Mouse (Mus musculus): ENCODE data around the gene Eps8l3. TPM values are rescaled to one million over a fixed set of nuclear protein-coding genes. Genes with fewer than 3 reads are reported as not detected.
A peak's percentile ranks its signal among the peaks of the same experiment; 100 is the strongest.

Eps8l3 gene
- polyA plus RNA-seq, 1 experiment: not detected

DNA sequence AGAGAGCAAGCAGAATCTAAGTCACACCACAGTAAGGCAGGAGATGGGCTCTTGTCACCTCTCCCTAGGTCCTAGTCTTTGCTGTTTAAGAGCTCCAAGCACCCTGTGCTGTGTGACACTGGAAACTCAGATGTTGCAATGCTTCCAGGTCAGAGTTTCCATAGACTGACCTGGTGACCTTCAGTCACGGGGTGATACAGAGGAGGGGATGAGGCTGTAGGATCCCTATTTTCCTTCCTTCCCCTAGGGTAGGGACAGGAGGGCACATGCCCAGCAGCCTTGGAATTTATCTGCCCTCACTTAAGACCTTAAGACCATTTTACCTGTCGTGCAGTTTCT is 27.4 kb upstream of the Eps8l3 start:
- Histone ChIP-seq H3K27me3 (ENCODE audit: control insufficient read depth, insufficient read depth, insufficient read length) (no peaks in the 10 kb centered on the region), H3K36me3 (ENCODE audit: control insufficient read depth, insufficient read depth) (no peaks in the 10 kb centered on the region), H3K4me2 (ENCODE audit: low read depth) (no peak overlapping the region), H3ac (ENCODE audit: control insufficient read depth, insufficient read length) (no peak overlapping the region), H3K79me2 (ENCODE audit: control insufficient read depth, insufficient read depth) (no peaks in the 10 kb centered on the region), H3K4me3 (no peak overlapping the region)
- TF ChIP-seq POLR2AphosphoS2 (IDR thresholded peaks at IDR 0.05; ENCODE audit: insufficient read length, low read depth) (no peak), USF1 (IDR thresholded peaks at IDR 0.05; ENCODE audit: low read depth) (no peak), TCF12 (IDR thresholded peaks at IDR 0.05; ENCODE audit: insufficient read depth, poor library complexity, severe bottlenecking) (no peak), TCF3 (IDR thresholded peaks at IDR 0.05; ENCODE audit: insufficient read length, low read depth) (no peak), SRF (IDR thresholded peaks at IDR 0.05; ENCODE audit: control insufficient read depth, insufficient read length, low read depth) (no peak), POLR2A (IDR thresholded peaks at IDR 0.05; ENCODE audit: insufficient read length, low read depth) (no peak), MAX (IDR thresholded peaks at IDR 0.05; ENCODE audit: low read depth) (no peak), REST (IDR thresholded peaks at IDR 0.05; ENCODE audit: insufficient read depth, insufficient read length) (no peak)

GRCm38 (mm10) chr3:107850418-107851031 is 26.5 kb upstream of the Eps8l3 start:
- Histone ChIP-seq H3K27me3 (ENCODE audit: control insufficient read depth, insufficient read depth, insufficient read length) (no peaks in the 10 kb centered on the region), H3K4me3 (peak overlapping the region; percentile 6), H3ac (ENCODE audit: control insufficient read depth, insufficient read length) (no peak overlapping the region), H3K36me3 (ENCODE audit: control insufficient read depth, insufficient read depth) (no peaks in the 10 kb centered on the region), H3K79me2 (ENCODE audit: control insufficient read depth, insufficient read depth) (no peaks in the 10 kb centered on the region), H3K4me2 (ENCODE audit: low read depth) (peak overlapping the region; percentile 68)
- peak in 1 of 3 experiments; percentile 15 for TF ChIP-seq MYOD1 (IDR thresholded peaks at IDR 0.05; ENCODE audit: control insufficient read depth in 1 of 3, insufficient read length in 2 of 3, low read depth in 2 of 3)
- no peak for TF ChIP-seq SRF (IDR thresholded peaks at IDR 0.05; ENCODE audit: control insufficient read depth, insufficient read length, low read depth)

GRCm38 (mm10) chr3:107852786-107853185 is 24.2 kb upstream of the Eps8l3 start:
- TF ChIP-seq E2F4 (IDR thresholded peaks at IDR 0.05; ENCODE audit: insufficient read depth): no peak
- TF ChIP-seq MYOG (IDR thresholded peaks at IDR 0.05; ENCODE audit: control insufficient read depth in 1 of 3, insufficient read depth in 1 of 3, insufficient read length in 2 of 3, low read depth in 2 of 3): no peak
- no peak for TF ChIP-seq TCF3 (IDR thresholded peaks at IDR 0.05; ENCODE audit: insufficient read length, low read depth)
- TF ChIP-seq MAX (IDR thresholded peaks at IDR 0.05; ENCODE audit: low read depth): no peak
- TF ChIP-seq MYOD1 (IDR thresholded peaks at IDR 0.05; ENCODE audit: control insufficient read depth in 1 of 3, insufficient read length in 2 of 3, low read depth in 2 of 3): no peak
- no peak for TF ChIP-seq REST (IDR thresholded peaks at IDR 0.05; ENCODE audit: insufficient read depth, insufficient read length)
- TF ChIP-seq POLR2AphosphoS2 (IDR thresholded peaks at IDR 0.05; ENCODE audit: insufficient read length, low read depth): no peak
- TF ChIP-seq SRF (IDR thresholded peaks at IDR 0.05; ENCODE audit: control insufficient read depth, insufficient read length, low read depth): no peak
- no peak for TF ChIP-seq CEBPB (IDR thresholded peaks at IDR 0.05; ENCODE audit: insufficient read depth, poor library complexity, severe bottlenecking)
- no peak for TF ChIP-seq POLR2A (IDR thresholded peaks at IDR 0.05; ENCODE audit: insufficient read length, low read depth)
- no peak for TF ChIP-seq USF1 (IDR thresholded peaks at IDR 0.05; ENCODE audit: low read depth)
- no peak for TF ChIP-seq TCF12 (IDR thresholded peaks at IDR 0.05; ENCODE audit: insufficient read depth, poor library complexity, severe bottlenecking)
- no peak overlapping the region for H3ac ChIP-seq (ENCODE audit: control insufficient read depth, insufficient read length)
- no peaks in the 10 kb centered on the region for H3K79me2 ChIP-seq (ENCODE audit: control insufficient read depth, insufficient read depth)
- H3K4me3 ChIP-seq: no peak overlapping the region
- H3K36me3 ChIP-seq (ENCODE audit: control insufficient read depth, insufficient read depth): no peaks in the 10 kb centered on the region
- no peaks in the 10 kb centered on the region for H3K27me3 ChIP-seq (ENCODE audit: control insufficient read depth, insufficient read depth, insufficient read length)
- no peak overlapping the region for H3K4me2 ChIP-seq (ENCODE audit: low read depth)

DNA sequence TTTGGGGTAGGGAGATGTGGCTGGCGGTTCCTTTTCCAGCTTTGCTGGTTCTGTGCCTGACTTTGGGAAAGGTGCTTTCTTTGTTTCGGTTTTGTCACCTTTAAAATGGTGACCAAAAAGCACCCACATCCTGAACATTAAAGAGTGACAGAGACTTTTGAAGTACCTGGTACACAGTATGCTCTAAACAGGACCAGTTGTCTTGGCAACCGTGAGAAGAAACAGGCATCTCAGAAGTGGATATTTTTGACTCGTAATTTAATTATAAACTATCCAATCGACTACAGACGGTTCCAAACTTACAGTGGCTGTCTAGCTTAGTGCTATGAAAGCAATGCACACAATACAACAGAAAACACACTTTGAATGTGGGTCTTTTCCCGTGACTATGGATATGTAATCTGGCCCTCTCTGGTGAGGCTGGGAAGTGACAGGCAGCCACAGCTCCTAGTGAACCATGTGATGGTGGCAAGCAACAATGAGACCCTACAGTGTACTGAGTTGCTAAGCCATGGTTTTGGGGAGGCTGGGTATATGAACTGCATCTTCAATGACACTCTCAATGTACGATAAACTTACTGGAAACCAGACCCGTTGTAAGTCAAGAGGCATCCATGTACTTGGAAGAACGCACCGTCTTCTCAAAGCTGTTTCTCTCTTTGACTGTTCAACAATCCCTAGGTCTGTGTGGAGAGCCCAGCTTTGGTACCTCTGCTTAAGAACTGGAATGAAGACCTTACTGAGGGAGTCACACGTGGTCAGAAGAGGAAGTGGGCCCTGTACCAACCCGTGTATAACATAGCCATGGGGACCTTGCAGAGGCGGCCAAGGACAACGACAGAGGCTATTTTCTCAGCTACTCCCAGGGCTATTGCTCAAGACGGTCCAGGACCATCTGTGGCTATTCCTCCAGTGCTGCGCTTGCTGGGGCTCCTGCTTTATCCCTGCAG is 23.5 kb upstream of the Eps8l3 start:
- H3K4me2 ChIP-seq (ENCODE audit: low read depth): no peak overlapping the region
- H3ac ChIP-seq (ENCODE audit: control insufficient read depth, insufficient read length): no peak overlapping the region
- H3K79me2 ChIP-seq (ENCODE audit: control insufficient read depth, insufficient read depth): no peaks in the 10 kb centered on the region
- TF ChIP-seq E2F4 (IDR thresholded peaks at IDR 0.05; ENCODE audit: insufficient read depth) (no peak), SRF (IDR thresholded peaks at IDR 0.05; ENCODE audit: control insufficient read depth, insufficient read length, low read depth) (no peak), TCF3 (IDR thresholded peaks at IDR 0.05; ENCODE audit: insufficient read length, low read depth) (no peak), CEBPB (IDR thresholded peaks at IDR 0.05; ENCODE audit: insufficient read depth, poor library complexity, severe bottlenecking) (no peak), POLR2A (IDR thresholded peaks at IDR 0.05; ENCODE audit: insufficient read length, low read depth) (no peak), TCF12 (IDR thresholded peaks at IDR 0.05; ENCODE audit: insufficient read depth, poor library complexity, severe bottlenecking) (no peak)
- no peaks in the 10 kb centered on the region for H3K36me3 ChIP-seq (ENCODE audit: control insufficient read depth, insufficient read depth)
- no peaks in the 10 kb centered on the region for H3K27me3 ChIP-seq (ENCODE audit: control insufficient read depth, insufficient read depth, insufficient read length)
- H3K4me3 ChIP-seq: no peak overlapping the region

DNA sequence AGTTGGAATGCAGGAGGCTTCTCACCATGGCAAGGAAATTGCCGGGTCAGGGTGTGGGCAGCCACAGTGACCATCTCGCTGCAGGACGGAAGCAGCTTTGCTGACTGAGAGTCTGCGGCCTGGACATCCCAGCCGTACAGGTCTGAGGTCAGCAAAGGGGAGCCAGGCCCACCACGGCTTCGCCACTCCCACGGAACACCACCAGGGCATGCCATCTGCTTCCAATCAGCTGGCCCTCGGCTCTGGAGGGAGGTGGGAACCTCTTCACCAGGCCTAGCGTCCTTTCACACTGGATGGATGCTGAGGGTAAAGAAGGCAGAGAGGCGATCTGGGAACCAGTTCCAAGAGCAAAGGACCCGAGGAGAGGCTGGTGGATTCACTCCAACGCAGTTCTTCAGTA is 21.7 kb upstream of the Eps8l3 start:
- H3K4me2 ChIP-seq (ENCODE audit: low read depth): no peak overlapping the region
- H3K36me3 ChIP-seq (ENCODE audit: control insufficient read depth, insufficient read depth): no peaks in the 10 kb centered on the region
- no peak overlapping the region for H3ac ChIP-seq (ENCODE audit: control insufficient read depth, insufficient read length)
- no peak overlapping the region for H3K4me3 ChIP-seq
- TF ChIP-seq TCF12 (IDR thresholded peaks at IDR 0.05; ENCODE audit: insufficient read depth, poor library complexity, severe bottlenecking) (no peak), MYOD1 (IDR thresholded peaks at IDR 0.05; ENCODE audit: control insufficient read depth in 1 of 3, insufficient read length in 2 of 3, low read depth in 2 of 3) (peak in 1 of 3 experiments; percentile 3), MYOG (IDR thresholded peaks at IDR 0.05; ENCODE audit: control insufficient read depth in 1 of 3, insufficient read depth in 1 of 3, insufficient read length in 2 of 3, low read depth in 2 of 3) (peak in 1 of 3 experiments; percentile 7)
- no peaks in the 10 kb centered on the region for H3K27me3 ChIP-seq (ENCODE audit: control insufficient read depth, insufficient read depth, insufficient read length)
- H3K79me2 ChIP-seq (ENCODE audit: control insufficient read depth, insufficient read depth): no peaks in the 10 kb centered on the region
